Mouse (Mus musculus) embryonic facial prominence, embryonic 14.5 days (tissue): Measurements from ENCODE around the gene Macf1. TPM values are rescaled to one million over a fixed set of nuclear protein-coding genes. Genes with fewer than 3 reads are reported as not detected.
A peak's percentile ranks its signal among the peaks of the same experiment; 100 is the strongest.

Experiments
- ATAC-seq: fragments of 200-750 bp; cut with Nextera tagmentation; 2 replicates; pipeline ENCODE4 v1.8.0; 2017; ENCODE audit warnings: low read depth, moderate number of reproducible peaks, moderate TSS enrichment
- DNase-seq: peaks from one replicate; pipeline ENCODE4 v3.0.0-alpha.2; 2015; ENCODE audit warnings: low spot score
- H3K27ac ChIP-seq: fragments of 300-500 bp; sonication (generic); replicated peaks from 2 replicates; pipeline ENCODE4 v1.5.1; 2014; ENCODE audit warnings: low read depth, mild to moderate bottlenecking, low read length, moderate library complexity
- H3K27me3 ChIP-seq: fragments of 300-500 bp; sonication (generic); replicated peaks from 2 replicates; pipeline ENCODE4 v1.6.1; 2014; ENCODE audit warnings: low read length; ENCODE audit not compliant: control insufficient read depth, insufficient read depth
- H3K36me3 ChIP-seq: fragments of 300-500 bp; sonication (generic); 2 replicates; pipeline ENCODE4 v1.6.1; 2014; ENCODE audit warnings: low read length, mixed read lengths; ENCODE audit not compliant: control insufficient read depth, insufficient read depth
- H3K4me1 ChIP-seq: fragments of 300-500 bp; sonication (generic); 2 replicates; pipeline ENCODE4 v1.6.1; 2014; ENCODE audit warnings: antibody characterized with exemption, low read length; ENCODE audit not compliant: control insufficient read depth, insufficient read depth
- H3K4me2 ChIP-seq: fragments of 300-500 bp; sonication (generic); 2 replicates; pipeline ENCODE4 v1.6.1; 2014; ENCODE audit warnings: low read depth, mild to moderate bottlenecking, low read length, moderate library complexity, mixed read lengths
- H3K4me3 ChIP-seq: fragments of 300-500 bp; sonication (generic); 2 replicates; pipeline ENCODE4 v1.5.1; 2014; ENCODE audit warnings: low read depth, mild to moderate bottlenecking, low read length
- H3K9ac ChIP-seq: fragments of 300-500 bp; sonication (generic); 2 replicates; pipeline ENCODE4 v1.6.1; 2014; ENCODE audit warnings: low read depth, mild to moderate bottlenecking, low read length, moderate library complexity, mixed read lengths
- H3K9me3 ChIP-seq: fragments of 300-500 bp; sonication (generic); 2 replicates; pipeline ENCODE4 v1.6.1; 2016; ENCODE audit warnings: low read length; ENCODE audit not compliant: control insufficient read depth
- WGBS: fragments of 180-500 bp; shearing (Covaris S2); extraction: QIAGEN DNeasy Blood & Tissue Kit; methylation state at CpG from one replicate; pipeline ENCODE4 v1.1.7; 2014; 5-methylcytosine and 5-hydroxymethylcytosine counted together
- polyA plus RNA-seq: library from polyadenylated mRNA; unstranded; fragments of >200 nt; fragmentation: Nextera tagmentation; extraction: Ambion mirVana; gene quantifications from 2 replicates; pipeline ENCODE4 v1.2.1, GENCODE M21; 2014

Gene Macf1
- polyA plus RNA-seq, 1 experiment from 2014 or later = 80.5 TPM

- Histone ChIP-seq H3K4me1 (no peaks in the 10 kb centered on the region), H3K9me3 (no peaks in the 10 kb centered on the region), H3K27me3 (no peaks in the 10 kb centered on the region), H3K36me3 (0 out of 2 replicates have a peak, but pooled peaks cover 4% of the 10 kb centered on the region), H3K4me2 (no peak overlapping the region), H3K9ac (no peak overlapping the region), H3K27ac (no peak overlapping the region), H3K4me3 (no peak overlapping the region)
- ATAC-seq (no peak), DNase-seq (no peak)
- 44% methylated on average over 3 of the region's 3 CpGs for WGBS
Measured at GRCm38 (mm10) chr4:123552689-123553088, 131.5 kb downstream of the Macf1 start.

GRCm38 (mm10) chr4:123548317-123548716, 135.8 kb downstream of the Macf1 start:
- H3K9me3 ChIP-seq = no peaks in the 10 kb centered on the region
- no peaks in the 10 kb centered on the region for H3K27me3 ChIP-seq
- H3K4me2 ChIP-seq = no peak overlapping the region
- H3K9ac ChIP-seq = no peak overlapping the region
- H3K4me1 ChIP-seq = no peaks in the 10 kb centered on the region
- ATAC-seq (no peak), DNase-seq (no peak)
- H3K27ac ChIP-seq = no peak overlapping the region
- H3K4me3 ChIP-seq = no peak overlapping the region
- WGBS = 86% methylated on average over 3 of the region's 3 CpGs
- H3K36me3 ChIP-seq = peaks cover 10% of the 10 kb centered on the region; the same call in 1 of the 2 replicates

- no peaks in the 10 kb centered on the region for H3K4me1 ChIP-seq
- no peaks in the 10 kb centered on the region for H3K27me3 ChIP-seq
- ATAC-seq = no peak
- no peaks in the 10 kb centered on the region for H3K9me3 ChIP-seq
- H3K4me3 ChIP-seq = no peak overlapping the region
- no peak overlapping the region for H3K4me2 ChIP-seq
- no peak for DNase-seq
- no peak overlapping the region for H3K9ac ChIP-seq
- H3K36me3 ChIP-seq = peaks cover 5% of the 10 kb centered on the region; the same call in 1 of the 2 replicates
- no peak overlapping the region for H3K27ac ChIP-seq
Measured at GRCm38 (mm10) chr4:123543691-123544090, 140.5 kb downstream of the Macf1 start.

- 20% methylated on average over 1 of the region's 1 CpGs for WGBS
- DNase-seq (peak; percentile 88), ATAC-seq (peak; percentile 85)
- no peak overlapping the region for H3K9ac ChIP-seq
- H3K27ac ChIP-seq = peak overlapping the region; percentile 40; the same call in 1 of the 2 replicates
- no peak overlapping the region for H3K4me3 ChIP-seq
- no peaks in the 10 kb centered on the region for H3K9me3 ChIP-seq
- H3K4me1 ChIP-seq = no peaks in the 10 kb centered on the region; the same call in 1 of the 2 replicates
- no peaks in the 10 kb centered on the region for H3K27me3 ChIP-seq
- 0 out of 2 replicates have a peak, but pooled peaks cover 7% of the 10 kb centered on the region for H3K36me3 ChIP-seq
- H3K4me2 ChIP-seq = no peak overlapping the region
Measured at GRCm38 (mm10) chr4:123535271-123535670, 148.9 kb downstream of the Macf1 start.

GRCm38 (mm10) chr4:123532001-123532400, 152.2 kb downstream of the Macf1 start:
- Histone ChIP-seq H3K36me3 (no peaks in the 10 kb centered on the region), H3K4me2 (no peak overlapping the region), H3K9ac (no peak overlapping the region), H3K9me3 (no peaks in the 10 kb centered on the region), H3K4me3 (no peak overlapping the region), H3K27ac (no peak overlapping the region), H3K27me3 (no peaks in the 10 kb centered on the region), H3K4me1 (peaks cover 13% of the 10 kb centered on the region)
- ATAC-seq (no peak), DNase-seq (no peak)
- WGBS = 37% methylated on average over 3 of the region's 3 CpGs

GRCm38 (mm10) chr4:123530976-123531375, 153.2 kb downstream of the Macf1 start:
- Histone ChIP-seq H3K27ac (no peak overlapping the region), H3K4me3 (no peak overlapping the region), H3K36me3 (no peaks in the 10 kb centered on the region), H3K9me3 (no peaks in the 10 kb centered on the region), H3K4me2 (no peak overlapping the region), H3K27me3 (no peaks in the 10 kb centered on the region), H3K4me1 (peaks cover 16% of the 10 kb centered on the region), H3K9ac (no peak overlapping the region)
- WGBS = 79% methylated on average over 6 of the region's 6 CpGs
- ATAC-seq (no peak), DNase-seq (no peak)

GRCm38 (mm10) chr4:123529230-123529629, 154.9 kb downstream of the Macf1 start:
- no peaks in the 10 kb centered on the region for H3K36me3 ChIP-seq
- no peak for ATAC-seq
- no peak overlapping the region for H3K4me3 ChIP-seq
- 45% methylated on average over 6 of the region's 6 CpGs for WGBS
- no peaks in the 10 kb centered on the region for H3K27me3 ChIP-seq
- H3K4me1 ChIP-seq = peaks cover 16% of the 10 kb centered on the region
- H3K27ac ChIP-seq = no peak overlapping the region
- DNase-seq = peak; percentile 54
- H3K9me3 ChIP-seq = no peaks in the 10 kb centered on the region
- H3K9ac ChIP-seq = no peak overlapping the region
- no peak overlapping the region for H3K4me2 ChIP-seq

GRCm38 (mm10) chr4:123527607-123528010, 156.6 kb downstream of the Macf1 start:
- Histone ChIP-seq H3K4me2 (peak overlapping the region; percentile 58), H3K9ac (peak overlapping the region; percentile 56), H3K9me3 (no peaks in the 10 kb centered on the region), H3K36me3 (no peaks in the 10 kb centered on the region), H3K4me1 (peaks cover 22% of the 10 kb centered on the region), H3K4me3 (peak overlapping the region; percentile 33), H3K27ac (peak overlapping the region; percentile 71), H3K27me3 (no peaks in the 10 kb centered on the region)
- WGBS = under 1% methylated on average over 8 of the region's 8 CpGs
- DNase-seq (peak; percentile 81), ATAC-seq (peak; percentile 44)

- DNase-seq (no peak), ATAC-seq (no peak; the same call in 1 of the 2 replicates)
- 30% methylated on average over 10 of the region's 10 CpGs for WGBS
- peak overlapping the region; percentile 58 for H3K4me2 ChIP-seq
- H3K9me3 ChIP-seq = no peaks in the 10 kb centered on the region
- H3K4me1 ChIP-seq = peaks cover 22% of the 10 kb centered on the region
- no peaks in the 10 kb centered on the region for H3K27me3 ChIP-seq
- peak overlapping the region; percentile 71 for H3K27ac ChIP-seq
- peak overlapping the region; percentile 56 for H3K9ac ChIP-seq
- H3K36me3 ChIP-seq = no peaks in the 10 kb centered on the region
- peak overlapping the region; percentile 33 for H3K4me3 ChIP-seq
Measured at GRCm38 (mm10) chr4:123526779-123527280, 157.3 kb downstream of the Macf1 start.
